Mouse (Mus musculus): ENCODE measurements at regions not wholly inside any gene's neighbourhood (a gene's known extent, or its start where the extent isn't known, plus 50 kb on each side); places are given as distances from the start of the nearest gene placed in this dataset.

- peak; percentile 83 for DNase-seq
Measured at GRCm38 (mm10) chr11:19601216-19601938, 322.8 kb upstream of the Spred2 start.

DNA sequence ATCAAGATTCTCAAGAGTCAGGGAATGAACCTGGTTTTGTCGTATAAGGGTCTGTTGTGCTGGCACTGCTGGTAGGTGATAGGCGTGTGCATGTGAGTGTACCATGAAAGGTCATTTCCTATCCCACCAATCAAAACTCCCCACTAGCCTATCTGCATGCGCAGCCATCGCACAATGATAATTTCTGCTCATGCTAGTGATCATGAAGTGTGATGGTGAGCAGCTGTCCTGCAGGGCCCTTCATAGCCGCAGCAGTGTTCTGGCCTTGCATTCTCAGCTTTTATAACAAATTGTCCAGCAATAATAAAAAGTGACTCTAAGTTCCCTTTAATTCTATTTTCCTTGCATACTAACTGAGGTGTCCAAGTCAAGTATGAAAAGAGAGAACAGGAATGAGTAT is 321.7 kb upstream of the Spred2 start:
- no peak for DNase-seq

DNA sequence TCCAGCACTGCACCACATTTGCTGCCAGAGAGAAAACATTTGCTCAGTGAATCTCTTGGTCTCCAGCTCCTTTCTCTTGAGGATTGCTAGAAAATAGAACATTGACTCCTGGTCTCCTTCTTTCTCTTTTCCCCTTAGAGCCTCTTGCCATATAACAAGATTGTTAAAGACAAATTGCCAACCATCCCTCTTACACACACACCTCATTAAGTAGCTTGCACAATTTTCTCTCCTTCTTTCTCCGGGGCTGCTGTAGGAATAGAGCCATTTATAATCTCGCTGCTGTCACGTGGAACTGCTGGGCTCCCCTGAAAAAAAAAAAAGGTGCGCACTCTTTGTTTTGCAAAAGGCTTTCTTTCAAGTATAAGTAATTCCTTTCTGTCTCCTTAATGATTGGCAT is 318.6 kb upstream of the Spred2 start:
- DNase-seq, result no peak

DNA sequence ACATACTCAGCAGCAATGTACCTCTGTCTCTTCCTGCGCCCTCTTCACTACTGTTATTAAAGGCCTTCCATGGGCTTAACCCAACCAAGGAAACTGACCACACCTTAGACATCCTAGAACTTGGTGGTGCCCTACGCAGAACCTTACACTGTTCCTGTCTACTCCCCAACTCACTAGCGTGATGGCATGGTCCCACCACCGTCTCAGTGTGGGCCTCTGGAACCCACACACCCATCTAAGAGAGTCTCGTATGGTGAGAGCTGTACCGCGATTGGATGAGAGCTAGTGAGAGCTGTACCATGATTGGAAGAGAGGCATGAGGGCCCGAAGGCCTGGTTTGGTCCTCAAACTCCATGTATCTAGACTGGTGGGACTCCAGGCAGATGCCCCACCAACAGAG is 317.2 kb upstream of the Spred2 start:
- DNase-seq, result no peak

- no peak for DNase-seq
Measured at GRCm38 (mm10) chr11:19607941-19608340, 316.2 kb upstream of the Spred2 start.

GRCm38 (mm10) chr11:19608523-19608922 is 315.7 kb upstream of the Spred2 start:
- no peak for DNase-seq

GRCm38 (mm10) chr11:19610559-19610958 is 313.6 kb upstream of the Spred2 start:
- DNase-seq, result no peak

DNA sequence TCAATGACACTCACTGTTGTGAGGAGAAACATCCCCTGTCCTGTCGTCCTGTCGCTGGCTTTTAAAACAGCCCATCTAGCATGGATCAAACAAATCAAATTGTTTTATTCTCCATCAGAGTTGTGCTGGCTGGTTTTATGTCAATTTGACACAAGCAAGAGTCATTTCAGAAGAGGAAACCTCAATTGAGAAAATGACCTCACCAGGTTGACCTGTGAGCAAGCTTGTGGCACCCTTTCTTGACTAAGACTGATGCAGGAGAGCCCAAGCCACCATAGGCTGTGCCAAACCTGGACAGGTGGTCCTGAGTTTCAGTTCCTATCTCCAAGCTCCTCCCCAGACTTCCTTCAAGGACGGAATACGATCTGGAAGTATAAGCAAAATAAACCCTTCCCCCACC is 313.0 kb upstream of the Spred2 start:
- no peak for DNase-seq

DNA sequence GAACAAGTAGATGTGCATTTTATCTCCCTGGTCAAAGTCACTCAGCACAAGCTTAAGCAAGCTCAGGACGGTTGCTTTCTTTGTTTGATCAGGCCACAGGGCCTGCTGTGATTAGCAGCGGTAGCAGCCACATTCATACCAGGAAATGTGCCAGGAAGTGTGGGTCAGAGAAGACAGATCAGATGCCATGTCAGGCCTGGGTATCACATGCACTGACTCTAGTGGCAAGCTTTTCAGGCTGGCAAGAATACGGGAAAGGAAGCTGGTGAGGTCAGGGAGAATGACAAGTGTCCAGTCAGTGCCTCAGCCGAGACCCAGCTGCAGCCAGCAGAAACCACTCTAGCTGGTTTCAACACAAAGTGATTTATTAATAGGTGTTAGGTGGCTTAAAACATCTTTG is 307.7 kb upstream of the Spred2 start:
- DNase-seq, result peak; percentile 8

- DNase-seq, result no peak
Measured at GRCm38 (mm10) chr11:19619494-19619893, 304.7 kb upstream of the Spred2 start.

DNA sequence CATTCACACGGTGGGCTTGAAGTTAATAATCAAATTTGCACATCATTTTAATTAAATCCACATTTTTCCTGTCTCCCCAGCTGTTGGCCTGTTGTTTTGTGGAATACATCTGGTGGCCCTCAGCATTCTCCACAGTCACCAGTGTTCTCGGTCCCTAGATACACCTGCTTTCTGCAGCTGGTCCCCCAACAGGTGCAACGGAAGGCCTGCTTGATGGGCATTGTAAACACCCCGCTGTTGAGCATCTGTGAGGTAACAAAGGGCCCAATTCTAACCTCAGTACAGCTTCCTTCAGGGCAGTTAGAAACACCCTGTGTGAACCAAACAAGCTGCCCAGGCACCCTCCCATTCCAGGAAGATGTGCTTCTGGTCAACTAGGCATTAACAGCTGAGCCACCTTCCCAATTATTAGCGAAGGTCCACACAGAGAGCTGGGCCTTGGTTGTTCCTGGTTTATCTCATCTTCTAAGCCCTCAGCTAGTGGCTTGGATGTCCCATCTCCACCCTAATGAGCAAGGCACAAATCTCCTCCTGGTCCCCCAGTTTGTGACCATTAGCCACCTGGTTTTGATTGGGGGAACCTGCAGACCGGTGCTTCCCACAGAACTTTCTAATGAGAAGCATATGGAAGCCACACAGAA is 293.0 kb upstream of the Spred2 start:
- DNase-seq, result no peak

DNA sequence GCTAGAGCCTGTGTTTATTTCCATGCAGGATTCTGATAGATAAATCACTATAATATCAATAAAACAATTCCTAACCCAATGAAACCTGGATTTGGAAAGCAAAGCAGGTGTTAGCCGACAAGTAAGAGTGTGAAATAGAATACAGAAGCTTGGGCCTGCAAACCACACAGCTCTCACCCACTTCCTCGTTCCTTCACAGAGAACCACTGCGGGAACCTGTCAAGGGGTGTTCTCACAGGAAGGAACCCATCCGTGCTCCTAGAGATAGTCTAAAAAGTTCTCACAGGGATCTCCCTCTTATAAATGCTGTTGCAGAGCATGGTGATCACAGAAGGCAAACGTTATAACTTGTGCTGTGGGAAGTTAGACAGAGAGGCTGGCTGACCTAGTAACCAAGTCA is 291.7 kb upstream of the Spred2 start:
- no peak for DNase-seq

- DNase-seq, result no peak
Measured at GRCm38 (mm10) chr11:19633621-19634020, 290.6 kb upstream of the Spred2 start.

GRCm38 (mm10) chr11:19641153-19641552 is 283.0 kb upstream of the Spred2 start:
- no peak for DNase-seq

DNA sequence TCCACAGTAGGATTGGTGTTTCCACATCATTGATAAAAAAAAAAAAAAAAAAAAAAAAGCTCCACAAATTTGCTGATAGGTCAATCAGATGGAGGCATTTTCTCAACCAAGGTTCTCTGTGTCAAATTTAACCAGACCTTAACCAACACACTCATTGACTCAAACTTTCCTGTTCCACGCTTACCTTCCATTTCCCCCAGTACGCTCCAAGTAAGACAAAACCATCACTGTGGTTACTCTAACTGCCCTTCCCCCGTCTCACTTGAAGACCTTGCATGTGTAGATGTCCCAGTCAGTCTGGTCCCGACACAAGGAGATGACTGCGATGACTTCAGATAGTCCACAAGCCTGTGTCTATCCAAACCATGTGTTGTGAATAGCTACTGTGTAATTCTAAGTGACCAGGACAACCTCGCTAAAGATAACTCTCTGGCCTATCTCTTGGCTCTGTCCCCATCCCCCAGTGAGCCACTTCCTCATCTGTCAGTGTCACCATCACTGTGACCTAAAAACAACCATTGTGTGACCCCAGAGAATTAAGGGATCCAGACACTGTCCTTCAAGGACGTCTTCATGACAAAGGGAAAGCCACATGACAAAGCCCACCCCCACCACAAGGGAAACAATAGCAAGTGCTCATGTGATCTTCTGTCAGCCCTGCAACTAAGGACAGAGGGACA is 279.9 kb upstream of the Spred2 start:
- no peak for DNase-seq

GRCm38 (mm10) chr11:19645106-19645505 is 279.1 kb upstream of the Spred2 start:
- peak; percentile 56 for DNase-seq

DNA sequence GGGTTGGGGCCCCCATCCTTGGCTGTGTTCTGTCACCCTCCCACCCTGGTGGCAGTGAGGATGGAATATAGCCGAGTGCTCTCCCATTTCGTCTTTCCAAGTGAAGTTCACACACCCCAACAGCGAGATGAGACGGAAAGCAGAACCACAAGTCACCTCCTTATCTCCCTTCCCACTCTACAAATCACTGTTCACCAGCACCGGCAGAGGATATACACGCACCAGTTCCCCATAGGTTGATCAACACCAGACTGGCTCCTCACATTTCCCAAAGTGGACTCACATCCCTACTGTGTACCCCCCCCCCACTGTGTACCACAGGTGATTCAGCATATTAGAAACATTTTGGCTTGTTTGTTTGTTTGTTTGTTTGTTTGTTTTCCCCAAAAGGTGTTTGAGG is 272.7 kb upstream of the Spred2 start:
- no peak for DNase-seq

DNA sequence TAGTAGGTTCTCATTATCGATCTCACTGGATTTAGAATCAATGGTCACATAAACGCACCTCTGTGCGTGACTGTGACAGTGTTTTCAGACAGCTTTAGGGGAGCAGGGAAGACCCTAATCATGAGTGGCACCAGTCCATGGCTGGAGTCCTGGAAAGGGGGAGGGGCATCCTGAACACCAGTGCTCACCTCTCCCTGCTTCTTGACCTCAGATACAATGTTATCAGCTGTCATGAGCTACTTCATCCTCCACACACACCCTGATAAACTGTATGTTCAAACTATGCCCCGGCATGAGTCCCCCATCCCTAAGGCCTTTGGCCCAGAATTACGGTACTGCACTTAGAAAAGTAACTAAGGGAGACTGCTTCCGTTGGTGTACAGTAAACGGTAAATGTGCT is 272.2 kb upstream of the Spred2 start:
- no peak for DNase-seq

- no peak for DNase-seq
Measured at GRCm38 (mm10) chr11:19659511-19659910, 264.7 kb upstream of the Spred2 start.

- no peak for DNase-seq
Measured at GRCm38 (mm10) chr11:19666732-19667131, 257.4 kb upstream of the Spred2 start.

- DNase-seq, result peak; percentile 69
Measured at GRCm38 (mm10) chr11:19670853-19671530, 253.2 kb upstream of the Spred2 start.

GRCm38 (mm10) chr11:19673012-19673411 is 251.2 kb upstream of the Spred2 start:
- DNase-seq, result no peak

DNA sequence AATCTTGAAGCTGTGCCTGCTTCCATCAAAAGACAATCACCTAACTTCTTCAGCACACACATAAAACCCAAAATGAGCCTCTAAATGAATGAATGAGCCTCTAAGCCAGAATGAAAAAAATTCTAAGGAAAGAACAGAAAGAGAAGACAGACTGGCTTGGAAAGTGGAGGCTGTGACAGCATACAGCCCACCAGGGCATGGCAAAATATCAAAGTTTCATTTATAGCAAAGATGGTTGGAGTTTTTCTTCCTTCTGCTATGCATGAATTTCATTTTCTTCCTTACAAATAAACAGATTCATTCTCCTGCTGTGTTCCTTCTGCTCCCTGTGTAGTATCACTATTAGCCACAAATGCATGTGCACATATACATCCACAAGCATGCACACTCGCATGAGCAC is 247.7 kb upstream of the Spred2 start:
- no peak for DNase-seq

DNA sequence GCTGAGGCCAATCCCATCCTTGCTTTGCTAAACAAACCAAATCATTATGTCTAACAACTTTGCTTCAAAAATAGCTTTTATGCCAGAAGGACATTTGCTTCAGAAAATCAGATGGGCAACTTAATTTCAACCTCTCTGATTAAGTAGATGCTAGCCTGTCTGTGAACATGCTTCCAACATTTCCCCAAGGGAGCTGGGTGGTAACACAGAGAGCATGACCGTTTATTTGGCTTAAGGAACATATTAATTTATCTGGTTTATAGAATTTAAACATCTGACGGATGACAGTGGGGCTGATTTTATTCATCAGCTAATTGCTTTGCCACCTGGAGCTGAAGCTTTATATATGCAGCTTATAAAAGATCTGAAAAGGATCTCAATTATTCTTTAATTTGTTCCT is 245.1 kb upstream of the Spred2 start:
- DNase-seq, result no peak
